Mouse (Mus musculus) embryonic fibroblast, embryonic 13.5 days (primary cell): Measurements from ENCODE around the gene Ntm. TPM values are rescaled to one million over a fixed set of nuclear protein-coding genes. Genes with fewer than 3 reads are reported as not detected.

ENCODE experiments used
- H3K27ac ChIP-seq: 2 replicates; pipeline ENCODE4 v1.5.1; 2012; ENCODE audit warnings: low read length, control low read depth, inconsistent platforms; ENCODE audit not compliant: insufficient read depth
- H3K4me1 ChIP-seq: 2 replicates; pipeline ENCODE4 v1.6.1; 2011; ENCODE audit warnings: low read length; ENCODE audit not compliant: control insufficient read depth, insufficient read depth
- H3K4me3 ChIP-seq: 2 replicates; pipeline ENCODE4 v1.5.1; 2011; ENCODE audit warnings: mild to moderate bottlenecking, control low read depth, low read length; ENCODE audit not compliant: insufficient read depth
- CTCF ChIP-seq: IDR thresholded peaks from 2 replicates; pipeline ENCODE4 v1.5.1; 2011; ENCODE audit warnings: mild to moderate bottlenecking, control low read depth, low read length, moderate library complexity, borderline replicate concordance; ENCODE audit not compliant: insufficient read depth
- POLR2A ChIP-seq: IDR thresholded peaks from 2 replicates; pipeline ENCODE4 v1.6.1; 2011; ENCODE audit warnings: low read depth, mild to moderate bottlenecking, control low read depth, low read length, moderate library complexity
- polyA plus RNA-seq: library from polyadenylated mRNA; stranded (reverse); fragments of >200 nt; gene quantifications from 2 replicates; pipeline ENCODE4 v1.2.4, GENCODE M21; 2011; ENCODE audit warnings: low read depth; ENCODE audit not compliant: missing spikeins, insufficient read length

The Ntm gene
- polyA plus RNA-seq, 1 experiment, result 0.95 TPM

- no peak for TF ChIP-seq CTCF
- no peak for TF ChIP-seq POLR2A
- Histone ChIP-seq H3K27ac (peak overlapping the region; percentile 83; the same call in 1 of the 2 replicates), H3K4me1 (peaks cover 17% of the 10 kb centered on the region), H3K4me3 (no peak overlapping the region)
Observed at GRCm38 (mm10) chr9:28999951-29000351, 963.0 kb downstream of the Ntm start.

- no peak overlapping the region for H3K27ac ChIP-seq
- H3K4me1 ChIP-seq, result no peaks in the 10 kb centered on the region
- no peak overlapping the region for H3K4me3 ChIP-seq
- TF ChIP-seq POLR2A (no peak), CTCF (no peak)
Observed at GRCm38 (mm10) chr9:28977275-28977674, 985.7 kb downstream of the Ntm start.

DNA sequence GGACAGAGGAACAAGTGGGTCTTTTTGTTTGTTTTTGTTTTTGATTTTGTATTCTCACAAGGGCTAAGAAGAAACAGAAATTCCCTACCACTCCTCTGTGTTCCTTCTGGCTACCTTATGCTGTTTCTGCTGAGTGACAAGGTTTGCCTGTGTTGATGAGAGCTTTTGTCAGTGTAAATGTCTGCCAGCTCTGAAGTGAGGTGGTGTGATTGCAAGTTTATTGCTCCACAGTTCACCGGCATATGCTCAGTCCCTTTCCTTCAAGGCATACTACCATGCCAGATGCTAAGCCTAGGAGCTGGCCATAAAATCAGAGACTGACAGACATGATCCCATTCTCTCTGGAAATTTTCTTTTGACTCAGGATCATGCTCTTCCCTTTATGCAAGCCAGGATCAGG is 993.5 kb downstream of the Ntm start:
- Histone ChIP-seq H3K27ac (no peak overlapping the region), H3K4me3 (no peak overlapping the region), H3K4me1 (no peaks in the 10 kb centered on the region)
- TF ChIP-seq CTCF, result no peak
